Mouse (Mus musculus): ENCODE data around the gene Esf1. TPM values are rescaled to one million over a fixed set of nuclear protein-coding genes. Genes with fewer than 3 reads are reported as not detected.
"Not testable (repeated sequence)": the region's sequence is repeated elsewhere in the genome, so short reads cannot be mapped to it uniquely, and the experiment has no call there.

Gene Esf1
- polyA plus RNA-seq, 1 experiment from 2014 or later = 20.4 TPM

- Histone ChIP-seq H3K4me1 (replicated peaks) (no peaks in the 10 kb centered on the region), H3K9me3 (replicated peaks) (0 out of 2 replicates have a peak, but pooled peaks cover 4% of the 10 kb centered on the region), H3K36me3 (no peaks in the 10 kb centered on the region), H3K4me2 (no peak overlapping the region), H3K9ac (no peak overlapping the region), H3K27me3 (replicated peaks) (no peaks in the 10 kb centered on the region), H3K27ac (ENCODE audit: poor library complexity, severe bottlenecking) (no peak overlapping the region), H3K4me3 (no peak overlapping the region)
- WGBS = 88% methylated on average over 5 of the region's 5 CpGs
- no peak for ATAC-seq (ENCODE audit: insufficient number of reproducible peaks, low FRiP score)
Measured at GRCm38 (mm10) chr2:140093433-140093832, 76.9 kb downstream of the Esf1 start.

- Histone ChIP-seq H3K4me2 (no peak overlapping the region), H3K4me3 (no peak overlapping the region), H3K4me1 (replicated peaks) (no peaks in the 10 kb centered on the region), H3K27ac (ENCODE audit: poor library complexity, severe bottlenecking) (no peak overlapping the region), H3K36me3 (no peaks in the 10 kb centered on the region), H3K9ac (no peak overlapping the region), H3K9me3 (replicated peaks) (no peaks in the 10 kb centered on the region), H3K27me3 (replicated peaks) (no peaks in the 10 kb centered on the region)
- no peak for ATAC-seq (ENCODE audit: insufficient number of reproducible peaks, low FRiP score)
- WGBS = 83% methylated on average over 7 of the region's 7 CpGs
Measured at GRCm38 (mm10) chr2:140084245-140084644, 86.1 kb downstream of the Esf1 start.

GRCm38 (mm10) chr2:140080747-140081577 lies 89.4 kb downstream of the Esf1 start:
- 76% methylated on average over 11 of the region's 11 CpGs for WGBS
- ATAC-seq (ENCODE audit: insufficient number of reproducible peaks, low FRiP score) = no peak

GRCm38 (mm10) chr2:140079284-140079683 lies 91.1 kb downstream of the Esf1 start:
- H3K4me1 ChIP-seq (replicated peaks); H3K4me2 ChIP-seq; ATAC-seq (ENCODE audit: insufficient number of reproducible peaks, low FRiP score); H3K9ac ChIP-seq; H3K36me3 ChIP-seq; H3K4me3 ChIP-seq; H3K27ac ChIP-seq (ENCODE audit: poor library complexity, severe bottlenecking); H3K27me3 ChIP-seq (replicated peaks); H3K9me3 ChIP-seq (replicated peaks): not testable (repeated sequence)

More at GRCm38 (mm10) chr2:140080747-140081577, 89.4 kb downstream of the Esf1 start:
- Histone ChIP-seq H3K4me3 (no peak overlapping the region), H3K9me3 (replicated peaks) (no peaks in the 10 kb centered on the region), H3K4me2 (no peak overlapping the region), H3K9ac (no peak overlapping the region), H3K4me1 (replicated peaks) (no peaks in the 10 kb centered on the region), H3K36me3 (no peaks in the 10 kb centered on the region), H3K27ac (ENCODE audit: poor library complexity, severe bottlenecking) (no peak overlapping the region), H3K27me3 (replicated peaks) (no peaks in the 10 kb centered on the region)

- Histone ChIP-seq H3K4me1 (replicated peaks) (no peaks in the 10 kb centered on the region), H3K4me2 (no peak overlapping the region), H3K27ac (ENCODE audit: poor library complexity, severe bottlenecking) (no peak overlapping the region), H3K9ac (no peak overlapping the region), H3K36me3 (no peaks in the 10 kb centered on the region), H3K9me3 (replicated peaks) (no peaks in the 10 kb centered on the region), H3K27me3 (replicated peaks) (no peaks in the 10 kb centered on the region), H3K4me3 (no peak overlapping the region)
- no peak for ATAC-seq (ENCODE audit: insufficient number of reproducible peaks, low FRiP score)
- 44% methylated on average over 6 of the region's 6 CpGs for WGBS
Measured at GRCm38 (mm10) chr2:140078600-140079280, 91.6 kb downstream of the Esf1 start.

GRCm38 (mm10) chr2:140077476-140077875 lies 92.9 kb downstream of the Esf1 start:
- Histone ChIP-seq H3K4me2 (no peak overlapping the region), H3K27me3 (replicated peaks) (no peaks in the 10 kb centered on the region), H3K27ac (ENCODE audit: poor library complexity, severe bottlenecking) (no peak overlapping the region), H3K4me1 (replicated peaks) (no peaks in the 10 kb centered on the region), H3K9me3 (replicated peaks) (no peaks in the 10 kb centered on the region), H3K9ac (no peak overlapping the region), H3K36me3 (no peaks in the 10 kb centered on the region), H3K4me3 (no peak overlapping the region)
- 30% methylated on average over 1 of the region's 1 CpGs for WGBS
- ATAC-seq (ENCODE audit: insufficient number of reproducible peaks, low FRiP score) = no peak

GRCm38 (mm10) chr2:140075150-140075549 lies 95.2 kb downstream of the Esf1 start:
- Histone ChIP-seq H3K9ac (no peak overlapping the region), H3K4me1 (replicated peaks) (no peaks in the 10 kb centered on the region), H3K27me3 (replicated peaks) (no peaks in the 10 kb centered on the region), H3K9me3 (replicated peaks) (no peaks in the 10 kb centered on the region), H3K4me2 (no peak overlapping the region), H3K27ac (ENCODE audit: poor library complexity, severe bottlenecking) (no peak overlapping the region), H3K36me3 (no peaks in the 10 kb centered on the region), H3K4me3 (no peak overlapping the region)
- ATAC-seq (ENCODE audit: insufficient number of reproducible peaks, low FRiP score) = no peak
- WGBS = 65% methylated on average over 3 of the region's 3 CpGs

Other genes starting within 250 kb of the Esf1 start
- gene Tasp1, start 103.8 kb downstream of the Esf1 start, polyA plus RNA-seq (2016; fragmentation: Nextera tagmentation; extraction: Ambion mirVana) = 13.4 and 14.7 TPM in 2 replicates
- not detected in 2 replicates for gene Gm17374, start 18.5 kb downstream of the Esf1 start, polyA plus RNA-seq (2016; fragmentation: Nextera tagmentation; extraction: Ambion mirVana)
- 34.0 and 34.3 TPM in 2 replicates for gene Ndufaf5, start 85 bp upstream of the Esf1 start, polyA plus RNA-seq (2016; fragmentation: Nextera tagmentation; extraction: Ambion mirVana)
- not detected in 2 replicates for gene Sel1l2, start 219.1 kb upstream of the Esf1 start, polyA plus RNA-seq (2016; fragmentation: Nextera tagmentation; extraction: Ambion mirVana)
- gene Macrod2, start 224.7 kb upstream of the Esf1 start, polyA plus RNA-seq (2016; fragmentation: Nextera tagmentation; extraction: Ambion mirVana) = 22.7 and 24.9 TPM in 2 replicates

All from heart, embryonic 12.5 days (tissue).